Mouse (Mus musculus) erythroblast, adult 5-6 weeks (primary cell): ENCODE measurements around the gene Krtap4-6. TPM values are rescaled to one million over a fixed set of nuclear protein-coding genes. Genes with fewer than 3 reads are reported as not detected.
"Not testable (repeated sequence)": the region's sequence is repeated elsewhere in the genome, so short reads cannot be mapped to it uniquely, and the experiment has no call there.

Source experiments
- ATAC-seq: replicated peaks from 2 replicates; pipeline ENCODE4 v1.8.0; 2016; ENCODE audit warnings: moderate number of reproducible peaks, mild to moderate bottlenecking, moderate TSS enrichment, inconsistent platforms; ENCODE audit not compliant: poor library complexity, low FRiP score, severe bottlenecking
- total RNA-seq, 2 experiments: library from RNA; stranded (forward) in 1 of 2; stranded (reverse) in 1 of 2; fragments of 150-400 nt in 1 of 2; fragments of 200-764, 138-1000 nt in 1 of 2; gene quantifications; 2 replicates each; pipeline versions ENCODE4 v1.2.3 to v1.2.4; 2015 to 2017; ENCODE audit warnings: low replicate concordance in 2 of 2

Krtap4-6 gene
- not detected in 2 replicates for total RNA-seq (2015; ENCODE audit: low replicate concordance)
- total RNA-seq (2017; ENCODE audit: low replicate concordance): not detected in 2 replicates

GRCm38 (mm10) chr11:99665860-99666259 is at the start of gene Krtap4-6:
Gene Krtap4-6 (minus strand): TSS chr11:99665960.
- no peak for ATAC-seq

- ATAC-seq: no peak
Measured at GRCm38 (mm10) chr11:99690463-99690862, 24.7 kb upstream of the Krtap4-6 start, which contains the start of gene Gm14190. Gene Gm14190 (minus strand): TSS chr11:99690740.

- not testable (repeated sequence) for ATAC-seq
Measured at GRCm38 (mm10) chr11:99685235-99685634, 19.5 kb upstream of the Krtap4-6 start.

GRCm38 (mm10) chr11:99683481-99683880 is 17.7 kb upstream of the Krtap4-6 start:
- no peak for ATAC-seq

- no peak for ATAC-seq
Measured at GRCm38 (mm10) chr11:99662802-99663201, 3.0 kb downstream of the Krtap4-6 start.

- ATAC-seq: no peak
Measured at GRCm38 (mm10) chr11:99659256-99659655, 6.5 kb downstream of the Krtap4-6 start.

GRCm38 (mm10) chr11:99658467-99659010 is 7.2 kb downstream of the Krtap4-6 start, which contains the start of gene Gm11563:
Gene Gm11563 (minus strand): TSS chr11:99658960.
- not testable (repeated sequence) for ATAC-seq

GRCm38 (mm10) chr11:99657051-99657450 is 8.7 kb downstream of the Krtap4-6 start:
- ATAC-seq: no peak

GRCm38 (mm10) chr11:99650136-99650535 is 15.6 kb downstream of the Krtap4-6 start, which contains the start of gene Gm11555:
Gene Gm11555 (minus strand): TSS chr11:99650236.
- no peak for ATAC-seq

GRCm38 (mm10) chr11:99646444-99646843 is 19.3 kb downstream of the Krtap4-6 start:
- ATAC-seq: no peak

GRCm38 (mm10) chr11:99644351-99644750 is 21.4 kb downstream of the Krtap4-6 start:
- ATAC-seq: no peak

GRCm38 (mm10) chr11:99643635-99644139 is 22.1 kb downstream of the Krtap4-6 start, which contains the start of gene Krtap4-7:
Gene Krtap4-7 (minus strand): TSS chr11:99644089.
- not testable (repeated sequence) for ATAC-seq

GRCm38 (mm10) chr11:99640926-99641325 is 24.8 kb downstream of the Krtap4-6 start:
- ATAC-seq: no peak

- ATAC-seq: no peak
Measured at GRCm38 (mm10) chr11:99637086-99637485, 28.7 kb downstream of the Krtap4-6 start.

GRCm38 (mm10) chr11:99634653-99635134 is 31.1 kb downstream of the Krtap4-6 start, which contains the start of gene Krtap4-2:
Gene Krtap4-2 (minus strand): TSS chr11:99635084.
- no peak for ATAC-seq

- no peak for ATAC-seq
Measured at GRCm38 (mm10) chr11:99633293-99633692, 32.5 kb downstream of the Krtap4-6 start.

- ATAC-seq: no peak
Measured at GRCm38 (mm10) chr11:99630890-99631289, 34.9 kb downstream of the Krtap4-6 start.

- no peak for ATAC-seq
Measured at GRCm38 (mm10) chr11:99628138-99628537, 37.6 kb downstream of the Krtap4-6 start, which contains the start of gene Krtap4-1. Gene Krtap4-1 (minus strand): TSS chr11:99628238.

GRCm38 (mm10) chr11:99620335-99620734 is 45.4 kb downstream of the Krtap4-6 start, which contains the start of gene Gm11562:
Gene Gm11562 (minus strand): TSS chr11:99620435.
- ATAC-seq: no peak
